Mouse (Mus musculus): ENCODE data around the gene Gm21411. TPM values are rescaled to one million over a fixed set of nuclear protein-coding genes. Genes with fewer than 3 reads are reported as not detected.
"Not testable (repeated sequence)": the region's sequence is repeated elsewhere in the genome, so short reads cannot be mapped to it uniquely, and the experiment has no call there.

Gene Gm21411
- not detected for total RNA-seq (2021)

GRCm38 (mm10) chr4:146909386-146910137 is at the start of gene Gm21411:
Gene Gm21411 (minus strand): TSS chr4:146909590.
- not testable (repeated sequence) for DNase-seq (ENCODE audit: extremely low spot score in 1 of 2, low spot score in 1 of 2)

GRCm38 (mm10) chr4:146941691-146942090 is 32.3 kb upstream of the Gm21411 start:
- DNase-seq (ENCODE audit: extremely low spot score in 1 of 2, low spot score in 1 of 2) = not testable (repeated sequence)

- DNase-seq (ENCODE audit: extremely low spot score in 1 of 2, low spot score in 1 of 2) = no peak
Observed at GRCm38 (mm10) chr4:146932311-146933082, 23.1 kb upstream of the Gm21411 start.

DNA sequence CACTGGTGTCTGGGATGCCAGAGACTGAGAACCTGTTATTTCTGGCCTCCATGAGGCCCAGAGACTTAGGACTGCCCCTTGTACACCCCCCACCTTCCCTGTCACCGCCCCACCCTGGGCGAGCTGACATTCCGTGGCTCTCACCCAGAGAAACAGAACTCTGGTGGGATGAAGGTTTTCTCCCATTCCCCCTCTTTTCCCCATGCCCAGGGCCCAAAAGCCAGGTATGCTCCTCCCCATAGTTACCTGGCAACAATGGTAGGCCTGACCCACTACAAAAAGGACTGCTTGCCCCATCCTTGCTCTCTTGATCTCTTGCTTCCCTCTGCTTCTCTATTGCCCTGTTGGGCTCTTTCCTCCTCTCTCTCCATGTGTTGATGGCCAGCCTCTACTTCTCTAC is 5.8 kb upstream of the Gm21411 start:
- DNase-seq (ENCODE audit: extremely low spot score in 1 of 2, low spot score in 1 of 2) = no peak

DNA sequence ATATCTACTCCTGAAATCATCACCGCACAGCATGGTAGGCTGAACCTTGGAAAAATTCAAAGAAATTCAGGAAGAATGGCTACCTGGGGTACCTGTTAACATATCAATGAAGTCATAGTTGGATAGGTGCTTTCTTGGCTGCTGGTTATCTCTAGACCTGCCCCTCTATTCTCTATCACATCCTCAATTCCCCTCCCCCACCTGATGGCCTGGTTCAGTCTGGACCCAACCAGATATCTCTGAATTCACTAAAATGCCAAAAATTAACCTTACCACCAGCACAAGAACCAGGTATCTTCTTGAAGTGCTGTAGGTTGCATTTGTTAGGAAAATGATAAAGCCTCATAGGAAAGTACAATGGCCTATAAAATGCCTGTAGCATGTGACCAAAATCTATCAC is 1.3 kb downstream of the Gm21411 start:
- DNase-seq (ENCODE audit: extremely low spot score in 1 of 2, low spot score in 1 of 2) = not testable (repeated sequence)

DNA sequence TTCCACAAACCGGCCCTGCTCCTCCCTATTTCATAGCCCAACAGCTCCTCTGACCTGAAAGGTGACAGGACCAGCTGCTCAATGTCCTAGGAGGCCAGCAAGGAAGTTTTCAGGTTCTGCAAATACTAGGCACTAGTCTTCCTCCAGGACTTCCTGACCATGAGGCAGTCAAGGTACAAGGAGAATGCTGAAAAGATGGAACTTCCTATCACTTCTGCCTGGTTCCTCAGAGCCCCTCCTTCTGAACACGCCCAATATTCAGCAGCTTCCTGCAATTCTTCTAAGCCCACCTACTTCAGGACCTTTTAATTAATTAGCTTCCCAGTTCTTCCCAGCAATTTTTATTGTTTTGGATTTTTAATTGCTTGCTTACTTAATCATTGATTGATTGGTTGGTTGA is 4.6 kb downstream of the Gm21411 start:
- DNase-seq (ENCODE audit: extremely low spot score in 1 of 2, low spot score in 1 of 2) = not testable (repeated sequence)

DNA sequence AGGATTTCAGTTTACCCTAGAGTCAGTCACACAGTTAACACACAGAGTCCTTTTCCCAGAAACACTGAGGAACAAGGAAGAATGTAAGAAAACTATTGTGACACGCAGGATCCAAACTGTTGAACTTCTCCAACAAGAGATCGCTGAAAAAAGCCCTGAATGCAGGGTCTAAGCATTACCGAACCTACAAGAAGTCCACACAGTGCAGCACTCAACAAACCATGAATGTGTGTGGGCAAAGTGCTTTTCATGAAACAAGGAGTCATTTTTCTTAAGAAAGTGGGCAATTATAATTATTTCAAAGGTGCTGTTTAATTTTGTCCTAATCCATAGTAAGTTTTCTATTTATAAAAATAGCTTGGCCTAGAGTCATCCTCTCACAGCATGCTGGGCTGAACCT is 6.3 kb downstream of the Gm21411 start:
- not testable (repeated sequence) for DNase-seq (ENCODE audit: extremely low spot score in 1 of 2, low spot score in 1 of 2)

Other genes starting within 250 kb of the Gm21411 start
- gene Zfp989, start 62.4 kb upstream of the Gm21411 start, total RNA-seq (2021) = not detected
- gene Rex2, start 112.3 kb upstream of the Gm21411 start, total RNA-seq (2021) = under 1 TPM; 0.17 to 0.19 TPM
- gene Zfp991, start 222.4 kb upstream of the Gm21411 start, total RNA-seq (2021) = 1 to 10 TPM; 7.0 to 7.5 TPM

All from layer of hippocampus, postnatal 25 days (tissue).